Mouse (Mus musculus) thymus, postnatal 10 days (tissue): ENCODE data around the gene Uspl1.

Experiments used
- DNase-seq, 2 experiments: peaks; one replicate each; pipeline ENCODE4 v3.0.0; 2021; ENCODE audit warnings: low spot score in 2 of 2

Gene Uspl1

DNA sequence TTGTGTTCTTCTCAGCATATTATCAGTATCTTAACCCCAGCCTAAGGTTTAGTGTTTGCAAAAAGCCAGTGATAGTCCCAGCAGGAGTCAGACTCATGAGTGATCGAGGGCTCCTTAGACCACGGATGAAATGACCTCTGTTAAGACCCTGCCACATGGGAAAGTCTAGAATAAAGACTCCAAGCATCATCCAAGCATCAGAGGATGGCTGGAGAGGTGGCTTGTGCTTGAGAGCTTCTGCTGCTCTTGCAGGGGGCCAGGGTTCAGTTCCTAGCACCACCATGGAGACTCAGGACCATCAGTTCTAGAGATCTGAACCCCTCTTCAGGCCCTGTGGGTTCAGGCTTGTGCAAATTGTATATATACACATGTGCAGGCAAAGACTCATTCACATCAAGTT, 16.1 kb upstream of the Uspl1 start:
- no peak for DNase-seq

DNA sequence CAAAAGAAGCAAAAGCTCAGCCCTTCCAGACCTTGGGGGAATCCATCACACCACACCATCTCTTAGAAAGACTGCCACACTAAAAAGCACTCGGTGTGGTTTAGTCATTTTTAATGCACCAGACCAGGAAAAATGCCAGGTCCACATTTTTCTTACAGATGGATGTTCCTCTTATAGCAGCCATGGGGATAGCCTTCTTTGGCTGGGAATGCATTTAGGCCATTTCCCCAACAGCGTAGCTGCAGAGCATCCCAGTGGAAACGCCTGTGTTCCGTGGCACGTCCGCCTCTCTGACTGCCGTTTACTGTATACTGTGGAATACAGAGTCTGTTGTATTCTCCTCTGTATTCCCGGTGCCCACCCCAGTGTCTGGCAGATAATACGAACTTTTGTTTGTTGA, 15.3 kb upstream of the Uspl1 start:
- DNase-seq: no peak

DNA sequence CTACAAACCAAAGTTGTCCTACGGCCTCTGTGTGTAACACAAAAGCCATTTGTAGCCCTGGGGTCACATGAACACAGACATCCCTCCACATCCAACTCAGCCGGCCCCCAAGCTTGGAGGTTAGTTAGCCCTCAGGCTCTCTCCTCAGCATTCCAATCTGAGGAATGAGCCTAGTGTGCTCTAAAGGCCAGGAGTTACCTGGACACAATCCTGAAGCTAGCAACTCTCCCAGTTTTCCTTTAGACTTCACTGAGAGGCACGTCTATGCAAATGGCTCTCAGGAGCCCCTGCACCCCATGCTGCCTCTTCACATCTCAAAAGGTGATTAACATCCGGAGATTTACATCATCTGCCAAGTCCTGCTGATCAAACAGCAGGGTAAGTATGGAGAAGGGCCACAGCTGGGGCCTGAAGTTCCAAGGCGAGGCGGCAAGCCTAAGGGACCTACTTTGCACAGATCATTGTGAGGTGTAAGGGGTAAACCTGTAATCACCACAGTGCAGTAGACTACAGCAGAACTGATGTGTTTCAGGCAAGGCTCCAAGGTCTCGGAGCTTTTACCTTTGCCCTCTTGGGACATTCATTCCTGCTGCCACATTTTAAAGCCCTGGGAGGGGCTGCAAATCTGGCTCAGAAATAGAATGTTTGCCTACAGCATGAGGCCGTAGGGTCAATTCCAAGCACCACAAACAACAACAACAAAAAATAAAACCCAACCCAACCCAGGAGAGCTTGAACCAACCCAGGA, 13.1 kb upstream of the Uspl1 start:
- no peak for DNase-seq

DNA sequence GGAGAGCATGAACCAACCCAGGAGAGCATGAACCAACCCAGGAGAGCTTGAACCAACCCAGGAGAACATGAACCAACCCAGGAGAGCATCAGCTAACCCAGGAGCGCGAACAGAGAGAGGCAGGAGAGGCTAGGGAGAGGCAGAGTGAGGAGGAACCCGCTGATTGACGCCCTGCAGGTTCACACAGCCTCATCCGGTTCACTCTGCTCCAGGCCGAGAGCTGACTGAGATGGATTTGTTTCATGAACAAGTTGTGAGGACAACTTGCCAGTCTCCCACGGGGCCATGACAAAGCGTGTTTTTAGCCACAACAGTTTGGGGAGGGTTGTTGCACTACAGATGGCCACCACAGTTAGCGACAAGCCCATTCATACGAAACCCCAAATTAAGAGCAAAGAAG, 11.9 kb upstream of the Uspl1 start:
- no peak for DNase-seq

DNA sequence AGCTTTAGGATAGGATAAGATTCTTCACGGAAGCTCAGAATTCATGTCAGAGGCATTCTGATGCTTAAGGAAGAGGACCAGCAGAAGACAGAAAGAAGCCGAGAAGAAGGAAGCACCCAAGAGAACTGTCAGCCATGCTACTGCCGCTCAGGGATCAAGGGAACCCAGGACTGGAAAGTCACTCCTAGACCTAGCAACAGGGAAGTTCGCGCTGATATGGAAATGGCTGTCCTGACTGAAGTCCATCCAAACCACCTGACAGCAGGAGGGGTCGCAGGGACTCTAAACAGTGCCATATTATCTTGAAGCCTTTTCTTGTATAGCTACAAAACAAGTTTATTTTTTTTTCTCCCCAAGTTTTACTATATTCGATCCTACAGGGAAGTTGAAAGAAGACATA, 9.6 kb upstream of the Uspl1 start:
- no peak for DNase-seq

DNA sequence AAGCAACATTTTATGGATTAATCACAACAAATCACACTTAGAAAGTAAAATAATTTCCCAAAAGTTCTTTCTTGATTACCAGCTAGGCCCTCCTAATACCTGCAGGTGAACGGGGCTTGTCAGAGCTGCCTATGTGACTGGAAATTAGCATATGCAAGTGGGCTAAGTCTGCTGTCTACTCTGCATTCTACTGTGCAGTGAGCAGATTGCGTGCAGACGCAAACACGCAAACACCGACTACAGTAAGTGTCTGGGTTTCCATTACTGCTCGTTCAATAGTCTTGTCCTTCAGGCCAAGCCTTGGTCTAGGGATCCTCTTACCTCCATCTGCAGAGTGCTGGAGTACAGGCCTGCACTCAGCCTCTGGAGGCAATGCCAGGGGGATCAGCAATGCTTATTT, 8.4 kb upstream of the Uspl1 start:
- no peak for DNase-seq

DNA sequence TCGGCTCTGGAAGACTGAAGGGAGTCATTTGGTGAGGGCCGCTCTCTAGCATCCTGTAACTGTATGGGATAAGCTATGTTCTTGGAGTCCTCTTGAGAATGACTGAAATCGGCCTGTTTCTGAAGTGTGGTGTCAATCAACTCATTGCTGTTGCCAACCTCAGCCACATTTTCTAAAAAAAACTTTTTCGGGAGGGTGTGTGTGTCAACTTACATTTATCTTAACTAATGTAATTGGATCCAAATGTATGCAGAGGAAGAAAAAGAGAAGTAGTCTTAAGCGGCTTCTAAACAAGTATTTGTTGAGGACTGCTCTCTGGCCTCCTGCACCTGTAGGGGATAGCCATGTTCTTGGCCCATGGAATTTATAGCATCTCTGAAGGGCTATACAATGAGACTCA, 6.1 kb upstream of the Uspl1 start:
- DNase-seq: no peak

DNA sequence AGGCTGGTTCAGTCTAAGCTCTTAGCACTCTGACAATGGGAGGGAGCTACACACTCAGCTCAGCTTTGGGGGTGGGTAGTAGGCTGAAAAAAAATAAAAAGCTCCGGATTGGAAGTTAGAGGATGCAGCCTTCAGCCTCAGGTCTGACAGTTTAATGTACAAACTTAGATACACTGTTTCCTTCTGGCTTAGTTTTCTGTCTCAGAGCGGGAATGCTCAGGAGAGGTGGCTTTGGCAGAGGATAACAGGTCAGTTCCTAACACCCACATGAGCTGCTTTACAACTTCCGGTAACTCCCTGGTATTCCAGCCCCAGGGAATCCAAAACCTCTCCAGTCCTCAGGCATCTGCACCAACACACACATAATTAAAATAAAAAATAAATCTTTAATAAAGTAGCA, 4.3 kb upstream of the Uspl1 start:
- DNase-seq: no peak

DNA sequence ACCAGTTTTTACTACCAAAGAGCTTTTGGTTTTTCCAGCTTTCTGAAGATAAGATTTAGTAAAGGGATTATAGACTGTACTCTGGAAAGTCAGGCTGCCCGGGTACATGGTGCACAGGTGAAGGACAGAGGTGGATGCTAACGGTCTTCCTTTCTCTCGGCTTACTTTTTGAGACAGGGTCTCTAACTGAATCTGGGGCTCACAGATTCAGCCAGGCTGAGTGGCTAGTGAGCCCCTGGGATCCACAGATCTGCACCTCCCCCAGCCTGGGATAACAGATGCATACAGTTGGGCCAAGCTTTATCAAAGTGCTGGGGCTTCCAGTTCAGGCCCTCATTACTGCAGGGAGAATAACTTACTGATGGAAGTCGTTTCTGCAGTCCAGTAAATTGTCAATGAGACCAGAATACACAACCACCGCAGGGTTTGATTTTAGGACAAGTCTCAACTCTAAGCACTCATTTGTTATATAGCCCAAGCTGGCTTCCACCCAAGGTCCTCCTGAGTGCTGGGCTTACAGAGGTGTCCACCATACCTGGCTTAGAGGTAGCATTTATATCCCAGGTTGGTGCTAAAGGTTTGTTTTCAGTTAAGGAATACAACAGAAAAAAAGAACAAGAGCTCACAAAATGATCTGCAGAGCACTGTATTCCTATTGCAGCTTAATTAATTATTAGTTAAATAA, 1.8 kb upstream of the Uspl1 start:
- DNase-seq: no peak

DNA sequence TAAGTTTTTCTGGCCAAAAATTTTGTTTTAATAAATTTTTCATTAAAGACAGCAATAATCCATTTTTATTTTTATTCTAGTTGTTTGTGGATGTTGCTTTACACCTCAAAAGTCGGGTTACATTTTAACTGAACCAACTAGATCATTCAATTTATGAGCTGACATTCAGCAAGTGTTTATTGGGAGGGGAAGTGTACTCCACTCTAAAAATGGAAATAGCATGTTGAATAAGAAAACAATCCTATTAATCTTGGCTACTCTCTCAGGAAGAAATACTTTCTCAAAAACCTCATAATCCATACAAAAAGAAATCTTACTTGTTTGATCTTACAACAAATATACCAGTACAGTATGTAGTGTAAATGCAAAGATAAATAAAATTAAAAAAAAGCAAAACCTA, 1.0 kb upstream of the Uspl1 start:
- no peak for DNase-seq

DNA sequence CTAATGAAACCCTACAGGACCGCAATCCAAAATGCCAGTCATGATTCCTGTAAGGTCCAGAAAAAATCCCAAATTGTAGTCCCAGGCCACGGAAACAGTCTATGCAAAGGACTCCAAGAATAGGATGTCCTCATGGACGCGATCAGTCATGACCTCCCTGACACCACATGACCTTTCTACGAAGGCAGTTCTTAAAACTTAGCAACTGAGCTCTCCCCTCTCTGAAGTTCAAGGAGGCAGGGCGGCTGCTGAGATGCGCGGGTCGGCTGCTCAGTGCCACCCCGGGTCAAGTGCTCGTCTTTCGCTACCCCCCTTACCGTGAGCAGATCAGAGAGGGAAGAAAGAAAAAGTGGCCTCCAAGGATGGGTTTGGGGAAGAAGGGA, 438 bp upstream of the Uspl1 start:
- no peak for DNase-seq

DNA sequence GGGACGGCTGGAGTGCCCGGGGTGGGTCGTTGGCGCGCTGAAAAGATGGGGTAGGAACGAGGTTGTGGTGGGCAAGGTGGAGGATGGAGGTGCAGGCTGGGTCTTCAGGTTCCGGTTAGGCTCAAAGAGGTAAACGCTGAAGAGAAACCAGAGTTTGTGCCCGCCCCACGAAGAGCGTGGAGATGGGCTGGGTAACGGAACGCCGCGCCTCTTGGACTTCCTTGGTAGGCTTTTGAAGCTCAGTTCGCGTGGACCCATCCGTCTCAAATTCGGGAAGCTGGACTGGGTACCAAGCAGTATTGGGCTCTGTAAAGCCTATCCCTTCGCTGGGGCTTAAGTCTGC, 665 bp downstream of the Uspl1 start:
- DNase-seq: peak in 1 of 2 experiments; percentile 59

DNA sequence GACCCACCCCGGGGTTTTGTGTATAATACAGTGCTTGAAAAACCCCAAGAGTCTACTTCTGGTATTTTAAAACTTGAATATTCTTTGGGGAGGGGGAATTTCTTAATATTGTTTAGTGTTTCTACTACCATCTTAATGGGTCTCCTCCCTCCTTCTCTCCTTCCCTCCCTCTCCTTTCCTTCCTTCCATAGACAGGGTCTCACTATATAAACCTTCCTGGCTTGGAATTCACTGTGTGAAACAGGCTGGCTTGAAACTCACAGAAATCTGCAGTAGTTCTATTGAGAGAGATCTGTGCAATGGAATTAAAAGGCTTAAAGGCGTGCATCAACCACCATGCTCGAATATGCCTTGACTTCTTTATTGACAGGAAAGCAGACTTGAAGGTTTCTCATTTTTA, 1.7 kb downstream of the Uspl1 start:
- DNase-seq: no peak

DNA sequence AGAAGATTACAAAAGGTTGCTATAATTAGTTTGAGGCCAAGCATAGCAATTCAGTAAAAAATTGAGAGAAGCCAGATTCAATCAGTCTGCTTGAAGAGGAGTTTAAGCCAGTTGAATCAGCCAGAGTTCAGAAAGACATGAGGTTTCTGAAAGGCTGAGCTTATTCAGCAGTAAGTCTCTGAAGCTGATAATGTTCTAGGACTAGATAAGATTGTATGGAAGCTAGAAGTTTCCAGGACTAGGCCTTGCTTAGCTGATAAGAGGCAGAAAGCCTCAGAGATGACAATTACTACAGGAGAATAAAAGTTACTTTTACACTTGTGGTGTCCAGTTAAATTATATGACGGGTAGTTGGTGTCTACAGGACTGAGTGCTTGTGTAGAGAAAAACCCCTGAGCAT, 6.0 kb downstream of the Uspl1 start:
- no peak for DNase-seq

DNA sequence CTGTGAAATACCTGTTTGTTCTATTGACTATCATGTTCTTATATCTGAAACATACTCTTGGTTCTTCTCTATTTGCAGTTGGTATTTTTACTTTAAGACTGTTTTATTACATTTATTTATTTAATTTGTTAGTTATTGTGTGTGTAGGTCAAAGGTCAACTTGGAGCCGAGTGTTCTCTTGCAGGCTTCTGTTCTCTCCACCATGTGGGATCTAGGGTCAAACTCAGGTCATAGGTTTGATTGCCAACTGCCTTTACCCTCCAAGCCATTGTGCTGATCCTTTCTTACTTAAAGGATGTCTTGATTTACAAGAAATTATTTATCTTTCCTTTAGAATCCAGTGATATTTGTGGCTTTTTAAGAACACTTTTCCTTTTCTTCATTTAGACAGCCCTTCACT, 12.5 kb downstream of the Uspl1 start:
- DNase-seq: no peak

DNA sequence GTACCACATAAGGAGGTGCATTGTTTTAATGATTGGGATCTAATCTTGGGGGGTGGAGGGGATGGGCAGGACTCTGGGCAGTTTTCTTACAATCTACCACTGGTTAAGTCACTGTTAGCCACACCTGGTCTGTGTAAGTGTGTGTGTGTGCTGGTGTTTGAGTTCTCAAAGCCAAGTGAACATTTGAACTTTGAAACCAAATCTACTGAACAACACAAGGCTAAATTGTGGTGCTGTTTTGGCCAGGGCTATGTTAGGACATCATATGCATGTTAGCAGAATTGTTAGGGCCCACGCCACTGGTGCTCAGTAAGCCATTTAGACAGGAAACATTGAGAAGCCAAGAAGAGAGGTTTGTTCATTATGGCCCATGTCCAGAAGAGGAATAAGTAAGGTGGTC, 14.6 kb downstream of the Uspl1 start:
- no peak for DNase-seq

DNA sequence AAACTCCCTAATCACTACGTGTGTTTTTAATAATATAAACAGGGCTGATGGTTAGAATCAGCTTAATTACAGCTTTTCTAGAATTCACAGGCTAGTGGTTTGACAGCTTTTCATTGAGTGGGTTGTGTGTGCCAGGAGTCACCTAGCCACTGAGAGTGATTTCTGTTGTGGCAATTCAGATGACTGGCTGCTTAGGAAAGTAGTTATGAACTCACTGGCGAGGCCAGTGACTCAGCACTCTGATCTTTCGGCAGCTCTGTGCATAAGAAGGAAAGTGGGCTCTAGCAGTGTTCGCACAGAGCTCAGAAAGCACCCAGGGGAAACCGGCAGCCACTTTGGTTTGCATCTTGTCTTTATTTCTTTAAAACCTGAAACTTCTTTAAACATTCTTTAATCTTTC, 18.8 kb downstream of the Uspl1 start:
- no peak for DNase-seq

DNA sequence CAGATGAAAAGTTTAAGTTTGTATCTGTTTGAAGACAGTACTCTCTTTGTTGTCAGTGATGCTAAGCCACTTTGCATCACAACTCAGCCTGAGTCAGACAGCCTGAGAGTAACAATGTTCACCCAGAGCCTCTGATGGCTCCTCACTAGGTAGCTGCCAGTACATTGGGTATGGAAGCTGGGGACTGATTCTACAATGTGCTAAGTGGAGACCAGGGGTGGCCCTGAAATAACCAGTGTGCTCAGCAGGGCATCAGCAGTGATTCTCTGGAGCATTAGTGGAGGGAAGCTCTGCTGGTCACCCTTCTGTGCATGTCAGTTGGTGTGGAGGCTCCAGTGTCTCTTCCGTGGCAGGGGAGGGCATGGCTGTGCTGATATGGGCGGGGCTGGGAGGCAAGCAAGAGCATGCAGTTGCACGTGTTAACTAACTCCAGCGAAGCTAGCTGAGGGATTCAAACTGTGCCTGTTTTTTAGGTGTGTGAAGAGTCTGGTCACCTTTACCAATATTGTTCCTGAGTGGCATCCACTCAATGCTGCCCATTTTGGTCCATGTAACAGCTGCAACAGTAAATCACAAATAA, 19.7 kb downstream of the Uspl1 start:
- DNase-seq: no peak

DNA sequence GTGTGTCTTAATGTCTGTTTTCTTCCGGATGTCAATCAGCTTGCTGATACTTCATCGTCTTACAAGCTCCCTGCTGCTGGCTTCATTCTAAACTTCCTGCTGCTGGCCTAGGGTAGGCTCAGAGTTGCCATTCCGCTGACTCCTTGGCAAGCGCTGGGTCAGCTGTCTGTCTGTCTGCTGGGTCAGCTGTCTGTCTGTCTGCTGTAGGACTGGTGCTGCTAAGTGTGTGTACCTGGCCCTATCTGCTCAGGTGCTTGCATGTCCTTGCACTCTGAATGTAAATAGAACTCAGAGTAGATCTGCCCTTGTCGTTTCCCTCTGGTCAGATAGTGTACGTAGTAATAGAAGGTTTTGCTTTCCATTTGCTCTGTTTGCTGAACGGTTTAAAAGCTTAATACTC, 20.7 kb downstream of the Uspl1 start:
- DNase-seq: no peak

DNA sequence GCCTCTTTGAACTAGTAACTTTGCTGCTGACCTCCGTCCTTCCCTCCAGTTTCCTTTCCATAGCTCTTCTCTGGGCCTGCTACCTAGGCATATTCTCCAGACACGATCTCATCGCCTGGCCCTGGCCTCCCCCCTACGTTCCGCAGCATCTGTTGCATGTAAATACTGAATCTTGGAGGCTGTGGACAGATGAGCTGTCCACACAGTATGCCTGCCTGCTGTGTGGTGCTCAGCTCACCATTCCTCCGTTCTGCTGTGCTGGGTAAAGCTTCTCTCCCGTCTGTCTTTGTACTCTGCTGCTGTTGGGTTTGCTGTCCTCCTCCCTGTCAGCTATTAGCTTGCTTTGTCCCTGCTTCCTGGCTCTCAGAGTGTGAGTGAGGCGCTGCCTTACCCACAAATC, 21.1 kb downstream of the Uspl1 start:
- no peak for DNase-seq

DNA sequence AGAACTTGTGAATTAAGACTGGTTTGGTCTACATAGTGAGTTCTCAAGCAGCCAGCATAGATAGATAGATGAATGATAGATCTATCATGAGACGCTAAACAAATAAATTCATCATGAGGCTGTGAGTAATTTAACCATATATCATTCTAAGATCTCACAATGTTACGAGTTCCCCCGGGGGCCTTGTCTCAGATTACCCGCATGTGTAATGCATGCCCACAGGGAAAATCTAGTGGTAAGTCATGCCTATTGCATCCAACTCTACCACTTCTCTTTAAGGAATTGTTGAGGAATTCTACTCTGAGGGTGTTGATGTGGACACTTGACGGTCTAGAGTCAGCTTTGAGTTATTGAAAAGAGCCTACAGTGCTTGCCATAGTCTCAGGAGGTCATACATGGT, 22.1 kb downstream of the Uspl1 start:
- DNase-seq: no peak

DNA sequence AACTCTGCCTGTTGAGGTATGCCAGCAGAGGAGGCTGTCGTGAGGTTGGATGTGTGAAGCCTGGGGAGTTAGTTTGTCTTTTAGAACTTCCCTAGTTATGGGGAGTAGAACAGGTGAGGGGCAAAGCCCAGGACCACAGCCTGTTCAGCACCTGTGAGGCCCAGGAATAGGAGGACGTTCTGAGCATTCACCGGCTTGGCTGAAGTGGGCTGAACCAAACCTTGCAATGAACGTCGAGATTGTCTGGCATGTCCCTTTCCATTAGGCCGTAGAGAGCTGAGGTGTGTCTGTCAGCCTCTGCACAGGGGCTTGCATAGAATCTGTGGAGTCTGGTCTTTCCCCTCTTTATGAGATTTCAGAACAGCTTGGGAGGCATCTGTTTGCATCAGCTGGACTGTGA, 23.5 kb downstream of the Uspl1 start:
- DNase-seq: no peak

DNA sequence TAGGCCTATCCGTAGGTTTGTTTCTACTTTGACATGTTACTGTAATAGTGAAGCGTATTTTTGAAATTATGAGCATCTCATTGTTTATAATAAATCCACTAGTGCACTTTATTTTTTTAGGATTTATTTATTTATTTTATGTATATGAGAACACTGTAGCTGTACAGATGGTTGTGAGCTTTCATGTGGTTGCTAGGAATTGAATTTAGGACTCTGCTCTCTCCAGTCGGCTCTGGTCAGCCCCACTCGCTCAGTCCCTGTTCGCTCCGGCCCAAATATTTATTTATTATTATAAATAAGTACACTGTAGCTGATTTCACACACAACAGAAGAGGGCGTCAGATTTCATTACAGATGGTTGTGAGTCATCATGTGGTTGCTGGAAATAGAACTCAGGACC, 24.6 kb downstream of the Uspl1 start:
- no peak for DNase-seq

DNA sequence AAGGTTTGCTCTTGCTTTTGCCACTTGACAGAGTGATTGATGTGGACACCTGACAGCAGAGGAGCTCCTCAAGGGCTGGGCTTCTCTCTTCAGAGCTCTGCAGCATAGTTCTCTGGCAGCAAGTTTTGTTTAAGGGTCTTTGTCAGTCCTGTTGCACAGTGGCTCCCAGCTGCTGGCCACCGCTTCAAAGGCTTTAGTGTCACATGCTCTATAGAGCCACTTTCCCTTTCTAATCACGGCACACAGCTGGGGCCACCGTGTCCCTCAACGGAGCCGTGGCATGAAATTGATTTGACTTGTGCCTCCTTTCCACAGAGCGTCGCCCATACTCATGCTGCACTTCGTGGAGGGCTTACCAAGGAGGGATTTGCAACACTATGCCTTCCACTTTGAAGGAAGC, 25.2 kb downstream of the Uspl1 start:
- DNase-seq: no peak
